Mouse (Mus musculus) heart, embryonic 11.5 days (tissue): ENCODE data around the gene Jag1. TPM values are rescaled to one million over a fixed set of nuclear protein-coding genes. Genes with fewer than 3 reads are reported as not detected.

ENCODE experiments used
- ATAC-seq: fragments of 200-750 bp; cut with Nextera tagmentation; replicated peaks from 2 replicates; pipeline ENCODE4 v1.8.0; 2017; ENCODE audit warnings: moderate library complexity; ENCODE audit not compliant: insufficient number of reproducible peaks, low FRiP score, low TSS enrichment
- H3K27ac ChIP-seq: fragments of 300-500 bp; sonication (generic); 2 replicates; pipeline ENCODE4 v1.5.1; 2014; ENCODE audit warnings: mild to moderate bottlenecking, low read depth, low read length
- H3K27me3 ChIP-seq: fragments of 300-500 bp; sonication (generic); 2 replicates; pipeline ENCODE4 v1.6.1; 2014; ENCODE audit warnings: mild to moderate bottlenecking, low read length, mixed read lengths; ENCODE audit not compliant: control insufficient read depth, insufficient read depth
- H3K36me3 ChIP-seq: fragments of 300-500 bp; sonication (generic); 2 replicates; pipeline ENCODE4 v1.6.1; 2014; ENCODE audit warnings: mild to moderate bottlenecking, low read length, moderate library complexity, mixed read lengths; ENCODE audit not compliant: control insufficient read depth, insufficient read depth
- H3K4me1 ChIP-seq: fragments of 300-500 bp; sonication (generic); 2 replicates; pipeline ENCODE4 v1.6.1; 2014; ENCODE audit warnings: low read length; ENCODE audit not compliant: control insufficient read depth, insufficient read depth
- H3K4me2 ChIP-seq: fragments of 300-500 bp; sonication (generic); 2 replicates; pipeline ENCODE4 v1.6.1; 2014; ENCODE audit warnings: mild to moderate bottlenecking, moderate library complexity
- H3K4me3 ChIP-seq: fragments of 300-500 bp; sonication (generic); 2 replicates; pipeline ENCODE4 v1.5.1; 2014; ENCODE audit warnings: low read depth, low read length
- H3K9ac ChIP-seq: fragments of 300-500 bp; sonication (generic); 2 replicates; pipeline ENCODE4 v1.6.1; 2014; ENCODE audit warnings: mild to moderate bottlenecking, low read depth, low read length, moderate library complexity
- H3K9me3 ChIP-seq: fragments of 300-500 bp; sonication (generic); replicated peaks from 2 replicates; pipeline ENCODE4 v1.6.1; 2016; ENCODE audit warnings: low read length; ENCODE audit not compliant: control insufficient read depth
- WGBS: fragments of 180-500 bp; shearing (Covaris S2); extraction: QIAGEN DNeasy Blood & Tissue Kit; methylation state at CpG from one replicate; pipeline ENCODE4 v1.1.7; 2014; ENCODE audit not compliant: insufficient replicate concordance; 5-methylcytosine and 5-hydroxymethylcytosine counted together
- polyA plus RNA-seq: library from polyadenylated mRNA; unstranded; fragments of >200 nt; fragmentation: Nextera tagmentation; extraction: Ambion mirVana; gene quantifications from 2 replicates; pipeline ENCODE4 v1.2.1, GENCODE M21; 2014

Gene Jag1
- polyA plus RNA-seq, 1 experiment from 2014 or later = 17.2 TPM

GRCm38 (mm10) chr2:137080468-137080867 lies 36.0 kb downstream of the Jag1 start:
- Histone ChIP-seq H3K27me3 (no peaks in the 10 kb centered on the region), H3K36me3 (peaks cover 10% of the 10 kb centered on the region), H3K9me3 (no peaks in the 10 kb centered on the region), H3K27ac (no peak overlapping the region), H3K4me2 (no peak overlapping the region; the same call in 1 of the 2 replicates), H3K9ac (no peak overlapping the region), H3K4me1 (peaks cover 15% of the 10 kb centered on the region), H3K4me3 (no peak overlapping the region)
- 66% methylated on average over 6 of the region's 6 CpGs for WGBS
- 0 out of 2 replicates have a peak, but pooled peaks have one; percentile 42 for ATAC-seq

- H3K27ac ChIP-seq = no peak overlapping the region
- WGBS = 32% methylated on average over 10 of the region's 10 CpGs
Observed at GRCm38 (mm10) chr2:137079721-137080320, 36.6 kb downstream of the Jag1 start.

GRCm38 (mm10) chr2:137078771-137079170 lies 37.7 kb downstream of the Jag1 start:
- H3K9me3 ChIP-seq = no peaks in the 10 kb centered on the region
- H3K4me2 ChIP-seq = no peak overlapping the region
- no peak overlapping the region for H3K4me3 ChIP-seq
- WGBS = 65% methylated on average over 4 of the region's 4 CpGs
- peaks cover 23% of the 10 kb centered on the region for H3K4me1 ChIP-seq
- no peak for ATAC-seq
- no peak overlapping the region for H3K27ac ChIP-seq
- H3K9ac ChIP-seq = no peak overlapping the region
- H3K36me3 ChIP-seq = peaks cover 4% of the 10 kb centered on the region; the same call in 1 of the 2 replicates
- H3K27me3 ChIP-seq = no peaks in the 10 kb centered on the region

More at GRCm38 (mm10) chr2:137079721-137080320, 36.6 kb downstream of the Jag1 start:
- ATAC-seq = no peak
- H3K4me1 ChIP-seq = peaks cover 15% of the 10 kb centered on the region
- H3K4me2 ChIP-seq = no peak overlapping the region
- no peak overlapping the region for H3K4me3 ChIP-seq
- H3K9me3 ChIP-seq = no peaks in the 10 kb centered on the region
- no peak overlapping the region for H3K9ac ChIP-seq
- no peaks in the 10 kb centered on the region for H3K27me3 ChIP-seq
- H3K36me3 ChIP-seq = peaks cover 6% of the 10 kb centered on the region

GRCm38 (mm10) chr2:137074313-137074620 lies 42.2 kb downstream of the Jag1 start:
- Histone ChIP-seq H3K9me3 (no peaks in the 10 kb centered on the region), H3K4me2 (no peak overlapping the region), H3K36me3 (no peaks in the 10 kb centered on the region), H3K27ac (no peak overlapping the region), H3K27me3 (no peaks in the 10 kb centered on the region), H3K4me3 (no peak overlapping the region), H3K9ac (no peak overlapping the region), H3K4me1 (peaks cover 13% of the 10 kb centered on the region; the same call in 1 of the 2 replicates)
- WGBS = 44% methylated on average over 2 of the region's 2 CpGs
- ATAC-seq = no peak

- Histone ChIP-seq H3K9me3 (no peaks in the 10 kb centered on the region), H3K27me3 (no peaks in the 10 kb centered on the region), H3K36me3 (no peaks in the 10 kb centered on the region), H3K4me3 (no peak overlapping the region), H3K9ac (peak overlapping the region; percentile 34; the same call in 1 of the 2 replicates), H3K4me1 (peaks cover 13% of the 10 kb centered on the region; the same call in 1 of the 2 replicates), H3K27ac (no peak overlapping the region), H3K4me2 (no peak overlapping the region)
- 56% methylated on average over 16 of the region's 16 CpGs for WGBS
- no peak; the same call in 1 of the 2 replicates for ATAC-seq
Observed at GRCm38 (mm10) chr2:137073473-137074312, 42.8 kb downstream of the Jag1 start.

- no peaks in the 10 kb centered on the region for H3K9me3 ChIP-seq
- H3K9ac ChIP-seq = no peak overlapping the region
- no peak for ATAC-seq
- H3K4me3 ChIP-seq = no peak overlapping the region
- H3K27me3 ChIP-seq = no peaks in the 10 kb centered on the region
- H3K27ac ChIP-seq = no peak overlapping the region
- no peaks in the 10 kb centered on the region for H3K36me3 ChIP-seq
- 85% methylated on average over 10 of the region's 10 CpGs for WGBS
- H3K4me1 ChIP-seq = peaks cover 6% of the 10 kb centered on the region; the same call in 1 of the 2 replicates
- H3K4me2 ChIP-seq = no peak overlapping the region
Observed at GRCm38 (mm10) chr2:137067479-137068110, 48.8 kb downstream of the Jag1 start.

GRCm38 (mm10) chr2:137064513-137064912 lies 51.9 kb downstream of the Jag1 start:
- Histone ChIP-seq H3K9ac (no peak overlapping the region), H3K4me1 (peaks cover 6% of the 10 kb centered on the region; the same call in 1 of the 2 replicates), H3K4me3 (no peak overlapping the region), H3K27ac (no peak overlapping the region), H3K27me3 (no peaks in the 10 kb centered on the region), H3K9me3 (no peaks in the 10 kb centered on the region), H3K4me2 (no peak overlapping the region), H3K36me3 (no peaks in the 10 kb centered on the region)
- no peak for ATAC-seq
- 85% methylated on average over 3 of the region's 3 CpGs for WGBS

GRCm38 (mm10) chr2:137063829-137064228 lies 52.6 kb downstream of the Jag1 start:
- 82% methylated on average over 1 of the region's 1 CpGs for WGBS
- Histone ChIP-seq H3K36me3 (no peaks in the 10 kb centered on the region), H3K27ac (no peak overlapping the region), H3K27me3 (no peaks in the 10 kb centered on the region), H3K4me3 (no peak overlapping the region), H3K4me1 (peaks cover 6% of the 10 kb centered on the region; the same call in 1 of the 2 replicates), H3K9ac (no peak overlapping the region), H3K9me3 (no peaks in the 10 kb centered on the region), H3K4me2 (no peak overlapping the region)
- ATAC-seq = no peak
